Mouse (Mus musculus) hindbrain, embryonic 13.5 days (tissue): Measurements from ENCODE around the gene Fam209. TPM values are rescaled to one million over a fixed set of nuclear protein-coding genes. Genes with fewer than 3 reads are reported as not detected.

Source experiments
- ATAC-seq: fragments of 200-750 bp; cut with Nextera tagmentation; 2 replicates; pipeline ENCODE4 v1.8.0; 2017; ENCODE audit warnings: moderate TSS enrichment; ENCODE audit not compliant: low FRiP score
- H3K27ac ChIP-seq: fragments of 300-500 bp; sonication (generic); 2 replicates; pipeline ENCODE4 v1.5.1; 2015; ENCODE audit warnings: inconsistent platforms, mild to moderate bottlenecking, moderate library complexity
- H3K27me3 ChIP-seq: fragments of 300-500 bp; sonication (generic); 2 replicates; pipeline ENCODE4 v1.6.1; 2015; ENCODE audit warnings: mild to moderate bottlenecking, inconsistent platforms
- H3K36me3 ChIP-seq: fragments of 300-500 bp; sonication (generic); 2 replicates; pipeline ENCODE4 v1.6.1; 2015; ENCODE audit warnings: mild to moderate bottlenecking, inconsistent platforms
- H3K4me1 ChIP-seq: fragments of 300-500 bp; sonication (generic); replicated peaks from 2 replicates; pipeline ENCODE4 v1.6.1; 2015; ENCODE audit warnings: inconsistent platforms
- H3K4me2 ChIP-seq: fragments of 300-500 bp; sonication (generic); 2 replicates; pipeline ENCODE4 v1.6.1; 2015; ENCODE audit warnings: inconsistent platforms, mild to moderate bottlenecking, moderate library complexity
- H3K4me3 ChIP-seq: fragments of 300-500 bp; sonication (generic); 2 replicates; pipeline ENCODE4 v1.5.1; 2015; ENCODE audit warnings: mild to moderate bottlenecking, inconsistent platforms
- H3K9ac ChIP-seq: fragments of 300-500 bp; sonication (generic); 2 replicates; pipeline ENCODE4 v1.6.1; 2015; ENCODE audit warnings: mild to moderate bottlenecking, inconsistent platforms
- H3K9me3 ChIP-seq: fragments of 300-500 bp; sonication (generic); 2 replicates; pipeline ENCODE4 v1.6.1; 2016; ENCODE audit warnings: inconsistent platforms
- WGBS: fragments of 180-500 bp; shearing (Covaris S2); methylation state at CpG from one replicate; pipeline ENCODE4 v1.1.7; 2015; 5-methylcytosine and 5-hydroxymethylcytosine counted together
- polyA plus RNA-seq: library from polyadenylated mRNA; unstranded; fragments of >200 nt; fragmentation: Nextera tagmentation; extraction: Ambion mirVana; gene quantifications from 2 replicates; pipeline ENCODE4 v1.2.1, GENCODE M21; 2015

The Fam209 gene
- polyA plus RNA-seq: 0.40 TPM in 1 of 2 replicates, not detected in the other

DNA sequence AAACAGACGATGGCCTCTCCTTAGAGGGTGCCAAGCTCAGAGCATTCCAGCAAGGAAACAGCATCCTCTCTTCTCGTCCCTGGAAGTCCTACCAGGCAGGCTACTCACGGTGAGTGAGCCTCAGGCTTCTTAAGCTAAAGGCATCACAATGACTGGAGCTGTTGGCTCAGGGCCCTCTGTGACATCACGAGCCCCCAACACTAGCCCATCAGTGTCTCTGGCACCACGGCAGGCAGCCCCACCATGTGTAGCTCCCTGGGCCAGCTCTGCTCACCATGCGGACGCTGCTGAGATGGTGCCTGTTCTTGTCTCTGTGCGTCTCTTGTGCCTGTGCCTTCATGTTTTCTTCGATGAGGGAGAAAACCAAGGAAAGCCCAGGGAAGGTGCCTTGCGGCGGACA, at the start of gene Fam209:
Gene Fam209 (plus strand): TSS at position 203 of the 400 bp plus-strand sequence.
- peak within 1 kb of the TSS; percentile 15; the same call in 1 of the 2 replicates for H3K9ac ChIP-seq
- 89% methylated on average over 11 of the region's 11 CpGs for WGBS
- H3K4me1 ChIP-seq: peaks cover 11% of the 10 kb centered on the region; the same call in 1 of the 2 replicates
- H3K9me3 ChIP-seq: no peaks in the 10 kb centered on the region
- no peak for ATAC-seq
- H3K36me3 ChIP-seq: peaks cover 30% of the 10 kb centered on the region
- 0 out of 2 replicates have a peak within 1 kb of the TSS, but pooled peaks have one; percentile 44 for H3K27ac ChIP-seq
- H3K4me2 ChIP-seq: no peak within 1 kb of the TSS
- H3K4me3 ChIP-seq: no peak within 1 kb of the TSS
- peaks cover 6% of the 10 kb centered on the region; the same call in 1 of the 2 replicates for H3K27me3 ChIP-seq

DNA sequence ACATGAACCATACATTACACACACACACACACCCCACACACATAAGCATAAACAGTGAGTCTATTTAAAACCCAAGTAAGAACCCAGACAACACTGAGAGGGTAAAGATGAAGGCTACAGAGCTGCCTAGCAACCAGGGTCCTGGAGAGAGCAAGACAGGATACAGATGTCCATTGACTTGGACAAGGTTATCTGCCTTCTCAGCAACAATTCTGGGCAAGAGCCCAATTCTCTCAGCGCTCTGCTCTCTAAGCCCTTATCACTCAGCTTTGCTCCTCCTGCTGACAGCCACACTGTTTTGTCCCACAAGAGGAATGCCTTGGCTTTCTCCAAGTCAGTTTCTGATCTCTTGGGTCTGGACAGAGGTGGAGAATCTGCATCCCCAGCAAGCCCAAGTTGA, 41.7 kb upstream of the Fam209 start:
- Histone ChIP-seq H3K36me3 (no peaks in the 10 kb centered on the region), H3K4me2 (no peak overlapping the region), H3K27me3 (peaks cover 11% of the 10 kb centered on the region; the same call in 1 of the 2 replicates), H3K9ac (no peak overlapping the region), H3K27ac (no peak overlapping the region), H3K9me3 (no peaks in the 10 kb centered on the region), H3K4me3 (no peak overlapping the region), H3K4me1 (no peaks in the 10 kb centered on the region)
- 68% methylated on average over 1 of the region's 1 CpGs for WGBS
- no peak for ATAC-seq

DNA sequence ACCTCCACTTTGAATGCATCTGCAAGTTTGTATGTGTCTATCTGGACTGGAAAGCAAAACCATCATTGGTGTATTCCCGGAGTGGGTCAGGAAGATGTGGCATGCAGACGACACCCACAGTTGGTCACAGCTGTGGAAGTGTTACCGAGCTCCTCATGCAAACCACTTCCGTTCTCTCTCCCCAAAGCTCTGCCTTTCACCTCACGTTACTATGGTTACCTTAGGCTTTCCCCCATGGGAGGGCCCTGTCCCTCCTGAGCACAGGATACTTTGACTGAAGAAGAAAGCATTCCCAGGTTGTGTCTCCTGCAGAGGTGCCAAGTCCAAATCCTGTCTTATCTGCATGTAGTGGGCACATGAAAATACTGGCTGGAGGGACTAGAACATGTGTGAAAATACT, 38.6 kb upstream of the Fam209 start:
- Histone ChIP-seq H3K4me3 (no peak overlapping the region), H3K36me3 (no peaks in the 10 kb centered on the region), H3K4me2 (no peak overlapping the region), H3K9ac (no peak overlapping the region), H3K27me3 (peaks cover 2% of the 10 kb centered on the region; the same call in 1 of the 2 replicates), H3K4me1 (no peaks in the 10 kb centered on the region), H3K9me3 (no peaks in the 10 kb centered on the region), H3K27ac (no peak overlapping the region)
- no peak for ATAC-seq
- 65% methylated on average over 5 of the region's 5 CpGs for WGBS

DNA sequence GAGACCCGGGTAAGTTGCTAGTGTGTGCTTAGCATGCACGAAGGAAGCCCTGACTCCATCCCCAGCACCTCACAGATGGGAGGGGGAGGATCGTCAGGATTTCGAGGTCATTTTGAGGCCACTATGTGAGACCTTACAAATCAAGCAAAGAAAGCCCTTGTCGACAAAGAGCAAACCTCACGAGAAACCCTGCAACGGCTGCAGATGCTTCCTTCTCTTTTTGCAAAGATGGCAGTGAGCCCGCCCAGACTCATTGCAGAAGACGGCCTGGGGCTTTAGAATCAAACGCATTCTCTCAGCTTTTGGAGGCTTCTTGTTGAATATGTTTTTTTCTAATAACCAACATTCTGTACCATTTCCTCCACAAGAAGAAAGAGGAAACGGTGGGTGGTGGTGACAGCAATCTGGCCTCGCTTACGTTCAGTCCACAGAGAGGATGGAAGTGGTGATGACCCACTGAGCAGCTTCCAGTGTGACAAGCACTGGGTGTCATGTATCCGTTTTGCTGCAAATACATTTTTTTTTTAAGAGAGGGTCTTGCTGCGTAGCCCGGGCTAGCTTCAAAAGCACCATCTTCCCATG, 34.9 kb upstream of the Fam209 start:
- Histone ChIP-seq H3K4me3 (no peak overlapping the region), H3K4me1 (peaks cover 26% of the 10 kb centered on the region), H3K27me3 (peaks cover 2% of the 10 kb centered on the region; the same call in 1 of the 2 replicates), H3K4me2 (no peak overlapping the region), H3K9ac (no peak overlapping the region), H3K36me3 (no peaks in the 10 kb centered on the region), H3K9me3 (no peaks in the 10 kb centered on the region), H3K27ac (no peak overlapping the region)
- WGBS: 73% methylated on average over 16 of the region's 16 CpGs
- no peak for ATAC-seq

DNA sequence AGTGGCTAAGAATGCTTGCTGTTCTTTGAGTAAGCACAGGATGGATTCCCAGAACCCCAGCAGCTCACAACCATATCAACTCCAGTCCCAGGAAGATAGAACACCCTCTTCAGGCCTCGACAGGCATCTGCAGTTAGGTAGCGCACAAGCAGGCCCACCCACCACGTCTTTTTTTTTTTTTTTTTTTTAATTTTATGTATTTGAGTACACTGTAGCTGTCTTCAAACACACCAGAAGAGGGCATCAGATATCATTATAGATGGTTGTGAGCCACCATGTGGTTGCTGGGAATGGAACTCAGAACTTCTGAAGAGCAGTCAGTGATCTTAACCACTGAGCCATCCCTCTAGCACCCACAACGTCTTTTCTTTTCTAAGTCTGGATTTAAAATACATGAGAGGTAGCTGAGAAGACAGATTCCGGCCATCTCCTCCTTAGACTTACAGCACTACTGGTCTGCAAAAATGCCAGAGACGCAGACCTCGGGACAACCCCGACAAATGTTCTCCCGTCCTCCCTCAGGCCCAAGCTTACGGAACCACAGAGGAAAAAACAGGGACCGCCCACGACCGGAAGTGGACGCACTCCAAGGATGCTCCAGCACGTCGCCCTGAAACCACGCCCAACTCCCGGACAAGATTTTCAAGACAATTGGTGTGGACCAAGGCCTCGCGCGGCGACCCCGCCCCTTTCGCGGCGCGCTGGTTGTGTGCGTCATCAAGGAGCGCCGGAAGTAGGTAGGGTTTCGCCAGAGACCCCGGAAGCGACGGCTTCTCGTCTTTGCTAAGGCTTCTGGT, 32.3 kb upstream of the Fam209 start, which contains the start of gene Rtf2:
Gene Rtf2 (plus strand): TSS at position 714 of the 797 bp plus-strand sequence.
- H3K4me2 ChIP-seq: peak within 1 kb of the TSS; percentile 85
- WGBS: 2% methylated on average over 35 of the region's 35 CpGs
- H3K4me1 ChIP-seq: peaks cover 28% of the 10 kb centered on the region
- peak within 1 kb of the TSS; percentile 84 for H3K27ac ChIP-seq
- ATAC-seq: peak; percentile 97
- no peaks in the 10 kb centered on the region for H3K9me3 ChIP-seq
- H3K36me3 ChIP-seq: peaks cover 9% of the 10 kb centered on the region
- peaks cover 2% of the 10 kb centered on the region; the same call in 1 of the 2 replicates for H3K27me3 ChIP-seq
- peak within 1 kb of the TSS; percentile 79 for H3K9ac ChIP-seq
- H3K4me3 ChIP-seq: peak within 1 kb of the TSS; percentile 70

DNA sequence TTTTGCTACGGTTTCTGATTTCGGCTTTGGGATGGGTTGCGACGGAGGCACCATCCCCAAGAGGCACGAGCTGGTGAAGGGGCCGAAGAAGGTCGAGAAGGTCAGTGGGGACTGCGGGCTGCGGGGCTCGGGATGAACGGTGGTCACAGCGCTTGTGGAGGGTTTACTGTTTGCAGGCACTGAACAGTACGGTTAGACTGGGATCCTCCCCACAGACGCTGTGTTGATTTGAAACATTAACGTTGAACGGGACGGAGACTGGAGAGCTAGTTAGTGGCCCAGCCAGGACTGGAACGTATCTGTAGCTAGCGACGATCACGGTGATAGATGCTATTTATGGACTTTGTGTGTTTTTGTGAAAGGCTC, 31.7 kb upstream of the Fam209 start:
- ATAC-seq: peak; percentile 80
- no peaks in the 10 kb centered on the region for H3K9me3 ChIP-seq
- H3K4me1 ChIP-seq: peaks cover 28% of the 10 kb centered on the region
- H3K27me3 ChIP-seq: no peaks in the 10 kb centered on the region; the same call in 1 of the 2 replicates
- H3K4me3 ChIP-seq: peak overlapping the region; percentile 70
- WGBS: under 1% methylated on average over 21 of the region's 21 CpGs
- no peak overlapping the region; the same call in none of the 2 replicates for H3K27ac ChIP-seq
- H3K4me2 ChIP-seq: peak overlapping the region; percentile 85
- peak overlapping the region; percentile 79 for H3K9ac ChIP-seq
- H3K36me3 ChIP-seq: peaks cover 15% of the 10 kb centered on the region

DNA sequence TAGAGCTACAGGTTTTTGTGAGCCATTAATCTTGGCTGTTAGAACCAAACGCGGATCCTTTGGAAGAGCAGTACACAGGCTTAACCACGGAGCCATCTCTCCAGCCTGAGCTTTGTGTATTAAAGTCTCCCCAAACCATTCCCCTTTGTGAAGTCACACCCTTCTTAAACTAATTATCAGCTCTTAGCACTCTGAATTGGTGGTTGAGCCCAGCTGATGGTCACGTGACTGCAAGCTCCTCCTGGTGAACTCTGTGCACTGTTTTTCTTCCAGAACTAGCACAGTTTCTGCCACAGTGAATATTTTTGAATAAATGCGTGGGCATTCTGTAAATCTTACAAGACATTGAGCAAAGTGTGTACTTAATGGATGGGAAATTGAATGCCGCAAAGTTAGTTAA, 31.1 kb upstream of the Fam209 start:
- no peak for ATAC-seq
- Histone ChIP-seq H3K4me1 (peaks cover 28% of the 10 kb centered on the region), H3K9me3 (no peaks in the 10 kb centered on the region), H3K4me2 (peak overlapping the region; percentile 85), H3K9ac (peak overlapping the region; percentile 79), H3K4me3 (peak overlapping the region; percentile 70), H3K36me3 (peaks cover 20% of the 10 kb centered on the region), H3K27ac (no peak overlapping the region), H3K27me3 (no peaks in the 10 kb centered on the region)
- WGBS: 34% methylated on average over 6 of the region's 6 CpGs

DNA sequence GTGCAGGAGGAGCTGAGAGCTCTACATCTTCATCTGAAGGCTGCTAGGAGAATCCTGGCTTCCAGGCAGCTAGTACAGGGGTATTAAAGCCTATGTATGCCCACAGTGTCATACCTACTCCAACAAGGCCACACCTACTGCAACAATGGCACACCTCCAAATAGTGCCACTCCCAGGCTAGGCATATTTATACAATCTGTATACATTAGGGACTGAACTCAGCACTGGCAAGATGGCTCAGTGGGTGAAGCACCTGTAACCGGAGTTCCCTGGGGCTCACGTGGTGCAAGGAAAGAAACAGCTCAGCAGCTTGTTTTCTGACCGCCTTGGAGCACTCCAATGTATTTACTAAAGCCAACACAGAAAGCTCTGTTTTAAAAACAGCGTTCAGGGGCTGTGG, 26.7 kb upstream of the Fam209 start:
- Histone ChIP-seq H3K4me2 (no peak overlapping the region), H3K27ac (no peak overlapping the region), H3K27me3 (no peaks in the 10 kb centered on the region), H3K4me1 (peaks cover 20% of the 10 kb centered on the region), H3K9ac (no peak overlapping the region), H3K9me3 (no peaks in the 10 kb centered on the region), H3K4me3 (no peak overlapping the region), H3K36me3 (peaks cover 65% of the 10 kb centered on the region)
- 93% methylated on average over 4 of the region's 4 CpGs for WGBS
- no peak for ATAC-seq

DNA sequence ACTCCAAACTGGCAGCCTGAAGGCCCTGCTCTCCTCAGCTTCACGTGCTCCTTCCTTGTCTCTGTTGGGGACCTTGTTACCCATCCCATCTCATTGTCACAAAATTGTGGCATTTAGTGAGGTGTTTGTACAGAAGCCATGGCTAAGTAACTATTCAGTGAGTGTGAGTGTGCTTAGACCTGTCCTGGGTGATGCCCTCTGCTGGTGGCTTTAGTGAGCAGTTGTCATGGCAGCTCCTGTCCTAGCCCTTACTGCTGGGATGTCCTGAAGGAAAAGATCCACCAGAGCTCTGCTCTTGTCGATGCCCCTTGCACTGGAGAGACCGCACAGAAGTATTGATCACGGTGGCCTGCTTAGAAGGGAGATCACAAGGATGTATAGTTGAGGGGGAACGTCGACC, 25.0 kb upstream of the Fam209 start:
- Histone ChIP-seq H3K27ac (no peak overlapping the region), H3K4me1 (peaks cover 4% of the 10 kb centered on the region; the same call in 1 of the 2 replicates), H3K9me3 (no peaks in the 10 kb centered on the region), H3K4me2 (no peak overlapping the region), H3K36me3 (peaks cover 82% of the 10 kb centered on the region), H3K4me3 (no peak overlapping the region), H3K9ac (no peak overlapping the region), H3K27me3 (no peaks in the 10 kb centered on the region)
- 94% methylated on average over 6 of the region's 6 CpGs for WGBS
- no peak for ATAC-seq

DNA sequence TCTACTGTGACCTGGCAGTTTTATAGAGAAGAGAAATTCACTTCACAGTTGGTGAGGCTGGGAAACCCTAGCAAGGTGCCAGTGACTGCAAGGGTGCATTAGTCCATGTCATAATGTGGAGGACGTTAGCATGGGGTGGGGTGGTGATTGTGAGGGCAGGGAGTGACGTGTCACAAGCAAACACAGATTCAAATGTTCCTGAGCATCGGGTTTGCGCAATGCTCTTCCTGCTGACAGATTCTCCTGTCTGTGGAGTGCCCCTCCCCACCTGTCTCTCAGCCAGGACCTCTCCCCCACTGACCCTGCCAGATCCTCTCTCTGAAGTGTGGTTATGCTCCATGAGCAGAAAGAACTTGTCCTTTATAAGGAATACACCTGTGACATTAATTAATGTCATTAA, 24.0 kb upstream of the Fam209 start:
- Histone ChIP-seq H3K36me3 (peaks cover 92% of the 10 kb centered on the region), H3K27me3 (no peaks in the 10 kb centered on the region), H3K9ac (no peak overlapping the region), H3K9me3 (no peaks in the 10 kb centered on the region), H3K4me2 (no peak overlapping the region), H3K4me1 (no peaks in the 10 kb centered on the region), H3K27ac (no peak overlapping the region), H3K4me3 (no peak overlapping the region)
- 90% methylated on average over 4 of the region's 4 CpGs for WGBS
- ATAC-seq: no peak

DNA sequence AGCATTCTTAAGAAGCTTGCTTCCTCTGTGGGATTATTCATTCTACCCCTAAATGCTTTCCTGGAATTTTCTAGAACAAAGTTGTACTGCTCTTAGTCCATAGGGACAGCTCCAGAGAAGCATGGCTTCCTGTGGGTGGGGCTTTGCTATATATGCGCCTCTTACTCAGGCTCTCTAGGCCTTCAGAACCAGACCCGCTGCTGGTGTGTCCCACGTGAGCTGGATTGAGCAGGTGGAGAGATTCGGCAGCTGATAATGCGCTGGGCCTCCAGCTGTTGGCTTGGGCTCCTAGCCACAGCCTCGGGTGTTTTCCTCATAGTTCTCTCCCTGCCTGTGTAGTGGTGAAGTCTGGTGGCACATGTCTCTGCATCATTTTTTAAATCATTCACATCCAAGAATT, 21.7 kb upstream of the Fam209 start:
- Histone ChIP-seq H3K4me3 (no peak overlapping the region), H3K36me3 (peaks cover 94% of the 10 kb centered on the region), H3K4me1 (no peaks in the 10 kb centered on the region), H3K27me3 (no peaks in the 10 kb centered on the region), H3K4me2 (no peak overlapping the region), H3K9me3 (no peaks in the 10 kb centered on the region), H3K27ac (no peak overlapping the region), H3K9ac (no peak overlapping the region)
- ATAC-seq: no peak
- 94% methylated on average over 6 of the region's 6 CpGs for whole genome bisulfite sequencing

DNA sequence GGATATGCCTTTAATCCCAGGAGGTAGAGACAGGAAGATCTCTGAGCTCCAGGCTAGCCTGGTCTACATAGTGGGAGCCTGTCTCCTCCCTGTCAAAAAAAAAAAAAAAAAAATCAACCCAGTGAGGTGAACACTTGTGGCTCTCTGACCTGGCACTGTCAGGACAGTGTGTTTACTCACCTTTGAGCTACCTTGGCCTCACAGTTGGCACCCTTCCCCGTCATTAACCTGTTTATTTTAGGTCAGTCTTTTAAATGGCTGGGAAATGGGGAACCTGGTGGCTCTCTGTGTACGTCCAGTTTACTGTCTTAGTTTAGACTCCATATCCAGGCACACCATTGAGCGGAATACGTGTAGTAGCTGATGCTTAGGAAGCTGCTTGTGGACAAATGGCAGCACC, 20.3 kb upstream of the Fam209 start:
- 97% methylated on average over 4 of the region's 4 CpGs for WGBS
- no peak for ATAC-seq
- no peaks in the 10 kb centered on the region for H3K9me3 ChIP-seq
- no peaks in the 10 kb centered on the region for H3K4me1 ChIP-seq
- H3K4me3 ChIP-seq: no peak overlapping the region
- no peaks in the 10 kb centered on the region for H3K27me3 ChIP-seq
- H3K27ac ChIP-seq: no peak overlapping the region
- peaks cover 89% of the 10 kb centered on the region for H3K36me3 ChIP-seq
- no peak overlapping the region for H3K9ac ChIP-seq
- H3K4me2 ChIP-seq: no peak overlapping the region
